9 mouse cellular contexts compared by ENCODE assay signal in genomic region chr1:120596784-120597183, GRCm38 (mm10). TPM values are rescaled to one million over a fixed set of nuclear protein-coding genes. Genes with fewer than 3 reads are reported as not detected.
A peak's percentile ranks its signal among the peaks of the same experiment; 100 is the strongest.
DNase-seq lines count a peak whose midpoint lies in the region; ATAC-seq lines count a peak whose summit lies in the region.
"Had no signal": no experiment of that assay in that cellular context is flagged by ENCODE, and none has a peak within 500 bp of the region (broad histone marks: within the 10 kb centered on the region; RNA-seq: fewer than 3 reads in every experiment).

No protein-coding gene starts in this region.

- peak overlapping the region; percentile 42 for H3K4me2 ChIP-seq in kidney, embryonic 16.5 days (replicated peaks; ENCODE audit: low read depth, low read length)
- H3K4me2 ChIP-seq in hindbrain, embryonic 16.5 days (ENCODE audit: low read length) = peak overlapping the region; percentile 47
- peak overlapping the region; percentile 29 for H3K4me2 ChIP-seq in neural tube, embryonic 11.5 days (ENCODE audit: low read depth)

- no peak overlapping the region for H3K9ac ChIP-seq in kidney, embryonic 16.5 days (replicated peaks; ENCODE audit: low read length)
- peak overlapping the region; percentile 28; the same call in 1 of the 2 replicates for H3K9ac ChIP-seq in hindbrain, embryonic 16.5 days (ENCODE audit: low read depth, low read length)
- H3K9ac ChIP-seq in neural tube, embryonic 11.5 days (ENCODE audit: low read length) = no peak overlapping the region

- no peak overlapping the region for H3K27ac ChIP-seq in kidney, embryonic 16.5 days (ENCODE audit: low read length)
- H3K27ac ChIP-seq in hindbrain, embryonic 16.5 days (ENCODE audit: low read depth, low read length) = no peak overlapping the region
- H3K27ac ChIP-seq in neural tube, embryonic 11.5 days (ENCODE audit: low read depth, low read length) = no peak overlapping the region

- H3K4me3 ChIP-seq in kidney, embryonic 16.5 days (ENCODE audit: low read length) = peak overlapping the region; percentile 22
- peak overlapping the region; percentile 33 for H3K4me3 ChIP-seq in hindbrain, embryonic 16.5 days (ENCODE audit: low read length)
- H3K4me3 ChIP-seq in neural tube, embryonic 11.5 days (ENCODE audit: low read depth, low read length) = peak overlapping the region; percentile 11; the same call in 1 of the 2 replicates

- ATAC-seq in kidney, embryonic 16.5 days (ENCODE audit: low FRiP score, low TSS enrichment) = no peak; the same call in 1 of the 2 replicates
- no peak for ATAC-seq in hindbrain, embryonic 16.5 days
- no peak for ATAC-seq in neural tube, embryonic 11.5 days (ENCODE audit: insufficient read depth, low FRiP score, low TSS enrichment)
- ATAC-seq in megakaryocyte progenitor cell, adult 5-6 weeks (replicated peaks; ENCODE audit: poor library complexity) = no peak

- no peak for DNase-seq in kidney, postnatal 25 days
- peak; percentile 30 for DNase-seq in embryo, embryonic 10.5 days (ENCODE audit: low spot score)
- DNase-seq in neural tube, embryonic 11.5 days (ENCODE audit: low spot score) = peak; percentile 21
- no peak for DNase-seq in layer of hippocampus, postnatal 10 days (ENCODE audit: low spot score in 2 of 2)
- no peak for DNase-seq in thymus, postnatal 4 days

- H3K36me3 ChIP-seq in kidney, embryonic 16.5 days (ENCODE audit: insufficient read depth, low read length) = no peaks in the 10 kb centered on the region
- no peaks in the 10 kb centered on the region for H3K36me3 ChIP-seq in hindbrain, embryonic 16.5 days (ENCODE audit: control insufficient read depth, insufficient read depth, low read length)
- no peaks in the 10 kb centered on the region for H3K36me3 ChIP-seq in neural tube, embryonic 11.5 days (ENCODE audit: control insufficient read depth, insufficient read depth, low read length)

- H3K27me3 ChIP-seq in kidney, embryonic 16.5 days (ENCODE audit: insufficient read depth, low read length) = peaks cover 98% of the 10 kb centered on the region
- H3K27me3 ChIP-seq in hindbrain, embryonic 16.5 days (replicated peaks; ENCODE audit: control insufficient read depth, insufficient read depth, low read length) = peaks cover 52% of the 10 kb centered on the region
- peaks cover 95% of the 10 kb centered on the region for H3K27me3 ChIP-seq in neural tube, embryonic 11.5 days (ENCODE audit: control insufficient read depth, insufficient read depth, low read length)

- under 1% methylated on average over 18 of the region's 19 CpGs for WGBS in kidney, embryonic 16.5 days
- under 1% methylated on average over 19 of the region's 19 CpGs for WGBS in hindbrain, embryonic 16.5 days
- under 1% methylated on average over 19 of the region's 19 CpGs for WGBS in neural tube, embryonic 11.5 days

- no peaks in the 10 kb centered on the region for H3K9me3 ChIP-seq in kidney, embryonic 16.5 days (ENCODE audit: low read length)
- 0 out of 2 replicates have a peak, but pooled peaks cover 2% of the 10 kb centered on the region for H3K9me3 ChIP-seq in hindbrain, embryonic 16.5 days (ENCODE audit: control insufficient read depth, low read length)
- no peaks in the 10 kb centered on the region for H3K9me3 ChIP-seq in neural tube, embryonic 11.5 days (ENCODE audit: control insufficient read depth, low read length)

- peaks cover 8% of the 10 kb centered on the region; the same call in 1 of the 2 replicates for H3K4me1 ChIP-seq in kidney, embryonic 16.5 days (ENCODE audit: insufficient read depth, low read length)
- H3K4me1 ChIP-seq in hindbrain, embryonic 16.5 days (ENCODE audit: control insufficient read depth, insufficient read depth, low read depth, low read length) = peaks cover 3% of the 10 kb centered on the region
- no peaks in the 10 kb centered on the region for H3K4me1 ChIP-seq in neural tube, embryonic 11.5 days (ENCODE audit: control insufficient read depth, insufficient read depth, low read length)

RNA-seq across cellular contexts. Expression of gene En1, which starts 5.4 kb away (rescaled TPM):
- polyA plus RNA-seq in kidney, embryonic 16.5 days (2015; fragmentation: Nextera tagmentation; extraction: Ambion mirVana) = 0.06 TPM in 1 of 2 replicates, not detected in the other
- polyA plus RNA-seq in hindbrain, embryonic 16.5 days (2015; fragmentation: Nextera tagmentation; extraction: Ambion mirVana) = 3.1 and 4.0 TPM in 2 replicates
- polyA plus RNA-seq in neural tube, embryonic 11.5 days (2014; fragmentation: Nextera tagmentation; extraction: Ambion mirVana) = 5.2 and 6.1 TPM in 2 replicates
- under 1 TPM; 0.11 to 0.30 TPM for total RNA-seq in layer of hippocampus, postnatal 10 days (2021)
- not detected in 2 replicates for total RNA-seq in megakaryocyte progenitor cell, adult 5-6 weeks (2015)
- not detected in 2 replicates for total RNA-seq in megakaryocyte progenitor cell, adult 5-6 weeks (2017)
- total RNA-seq: left cerebral cortex, postnatal 25 days had no signal

Comparison
In these comparisons a context has a peak if more than half of its experiments do, and no peak if none do; other contexts are left out.
1. DNase-seq: peak in embryo, embryonic 10.5 days (single experiment) and neural tube, embryonic 11.5 days (single experiment); none in kidney, postnatal 25 days (0 of 2), layer of hippocampus, postnatal 10 days (0 of 2) and thymus, postnatal 4 days (single experiment).
2. Peak in every context shown above with its lines, with median percentiles within 50 percentile points of each other: H3K4me2 ChIP-seq and H3K4me3 ChIP-seq.